In the genomic region with DNA sequence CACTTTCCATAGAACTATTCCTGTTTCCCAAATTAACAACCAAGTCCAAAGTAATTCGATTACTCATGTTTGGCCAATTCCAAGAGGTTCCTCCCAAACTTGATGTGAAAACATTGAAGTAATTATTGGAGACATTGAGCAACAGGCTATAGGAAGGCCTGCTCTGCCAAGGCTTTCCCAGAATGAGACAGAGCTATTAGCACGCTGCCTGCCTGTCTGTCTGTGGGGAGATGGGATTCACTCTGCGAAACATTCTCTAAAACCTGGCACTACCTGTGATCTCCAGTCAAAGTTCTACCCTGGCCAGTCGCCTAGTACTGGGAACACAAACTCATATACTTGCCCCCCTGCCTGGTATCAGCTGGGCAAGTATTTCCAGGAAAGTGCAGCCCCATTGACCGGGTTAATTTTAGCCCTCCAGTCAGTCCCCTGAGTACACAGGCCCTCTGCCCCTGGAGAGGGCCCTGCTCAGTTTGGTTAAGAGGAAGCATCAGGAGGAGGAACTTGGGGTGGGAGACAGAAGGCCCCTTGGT, we compare ENCODE assay signal across 8 mouse cellular contexts. TPM values are rescaled to one million over a fixed set of nuclear protein-coding genes. Genes with fewer than 3 reads are reported as not detected.
A peak's percentile ranks its signal among the peaks of the same experiment; 100 is the strongest.
DNase-seq lines count a peak whose midpoint lies in the region; ATAC-seq and TF ChIP-seq lines count a peak whose summit lies in the region.

No protein-coding gene starts in this region.

- TF ChIP-seq CTCF in layer of hippocampus, adult 2 months (conservative IDR thresholded peaks at IDR 0.05), result no peak
- TF ChIP-seq CTCF in cortical plate, adult 2 months (IDR thresholded peaks at IDR 0.05; ENCODE audit: extremely low read depth, insufficient read depth, low read length), result no peak

- H3K27me3 ChIP-seq in heart, embryonic 14.5 days (ENCODE audit: control insufficient read depth, insufficient read depth, low read length), result no peaks in the 10 kb centered on the region
- H3K27me3 ChIP-seq in myocyte (ENCODE audit: control insufficient read depth, insufficient read depth, insufficient read length), result no peaks in the 10 kb centered on the region

- peak overlapping the region; percentile 70 for H3K4me3 ChIP-seq in layer of hippocampus, adult 2 months
- H3K4me3 ChIP-seq in cortical plate, adult 2 months (ENCODE audit: insufficient read depth, low read length), result peak overlapping the region; percentile 53; the same call in 1 of the 2 replicates
- H3K4me3 ChIP-seq in heart, embryonic 14.5 days (ENCODE audit: control insufficient read depth in 1 of 2, insufficient read depth in 1 of 2, low read depth in 1 of 2, low read length in 2 of 2), result peak overlapping the region; percentile 82 to 88
- peak overlapping the region; percentile 78 for H3K4me3 ChIP-seq in myocyte

- peak overlapping the region; percentile 85 for H3ac ChIP-seq in myocyte (ENCODE audit: control insufficient read depth, insufficient read length)

- peak overlapping the region; percentile 91 for H3K27ac ChIP-seq in layer of hippocampus, adult 2 months
- 0 out of 2 replicates have a peak overlapping the region, but pooled peaks have one; percentile 48 for H3K27ac ChIP-seq in cortical plate, adult 2 months (ENCODE audit: insufficient read depth, low read length)
- H3K27ac ChIP-seq in heart, embryonic 14.5 days (replicated peaks in 1 of 2; ENCODE audit: control insufficient read depth in 1 of 2, insufficient read depth in 1 of 2, low read depth in 2 of 2, low read length in 2 of 2), result peak overlapping the region; percentile 97

- TF ChIP-seq POLR2A in cortical plate, adult 2 months (IDR thresholded peaks at IDR 0.05; ENCODE audit: extremely low read depth, insufficient read depth, low read length), result no peak
- no peak for TF ChIP-seq POLR2A in myocyte (IDR thresholded peaks at IDR 0.05; ENCODE audit: insufficient read length, low read depth)

- no peaks in the 10 kb centered on the region for H3K36me3 ChIP-seq in heart, embryonic 14.5 days (ENCODE audit: control insufficient read depth, insufficient read depth, low read length)
- no peaks in the 10 kb centered on the region for H3K36me3 ChIP-seq in myocyte (ENCODE audit: control insufficient read depth, insufficient read depth)

- no peak for DNase-seq in layer of hippocampus, adult 2 months (ENCODE audit: low spot score in 2 of 2)
- no peak for DNase-seq in layer of hippocampus, postnatal 10 days (ENCODE audit: low spot score in 2 of 2)
- peak; percentile 73 for DNase-seq in kidney, postnatal 14 days
- DNase-seq in urinary bladder, adult 2 months (ENCODE audit: low spot score), result no peak

- no peaks in the 10 kb centered on the region; the same call in none of the 2 replicates for H3K4me1 ChIP-seq in cortical plate, adult 2 months (ENCODE audit: control insufficient read depth, insufficient read depth, low read length)
- peaks cover 31 to 52% of the 10 kb centered on the region in 2 experiments for H3K4me1 ChIP-seq in heart, embryonic 14.5 days (ENCODE audit: control insufficient read depth in 2 of 2, insufficient read depth in 2 of 2, low read length in 2 of 2)

- H3K9ac ChIP-seq in heart, embryonic 14.5 days (ENCODE audit: low read length), result peak overlapping the region; percentile 99

- peaks cover 61% of the 10 kb centered on the region for H3K79me2 ChIP-seq in myocyte (ENCODE audit: control insufficient read depth, insufficient read depth)

- WGBS in heart, embryonic 14.5 days, result 1% methylated on average over 5 of the region's 5 CpGs

- H3K9me3 ChIP-seq in heart, embryonic 14.5 days (ENCODE audit: control insufficient read depth, low read length), result no peaks in the 10 kb centered on the region

- peak overlapping the region; percentile 75 for H3K4me2 ChIP-seq in heart, embryonic 14.5 days (ENCODE audit: low read length)
- peak overlapping the region; percentile 94 for H3K4me2 ChIP-seq in myocyte (ENCODE audit: low read depth)

- ATAC-seq in heart, embryonic 14.5 days (ENCODE audit: insufficient number of reproducible peaks, insufficient read depth, low FRiP score, low read depth), result no peak
- ATAC-seq in erythroid progenitor cell, adult 5-6 weeks (replicated peaks; ENCODE audit: low FRiP score, poor library complexity, severe bottlenecking), result no peak

TF ChIP-seq in myocyte, 11 proteins besides CTCF, POLR2A, EP300 and RAD21:
- TF ChIP-seq CEBPB (IDR thresholded peaks at IDR 0.05; ENCODE audit: insufficient read depth, poor library complexity, severe bottlenecking) (peak; percentile 52; the same call in 1 of the 2 replicates), E2F4 (IDR thresholded peaks at IDR 0.05; ENCODE audit: insufficient read depth) (no peak), SRF (IDR thresholded peaks at IDR 0.05; ENCODE audit: control insufficient read depth, insufficient read length, low read depth) (no peak)
TF ChIP-seq in myocyte: peak in this region for 1.

RNA-seq across cellular contexts. Expression of gene B4galt1, which starts 1.5 kb away (rescaled TPM):
- 10 to 100 TPM in 1 of 2 experiments, 1 to 10 TPM in 1; 8.5 to 10.8 TPM for total RNA-seq in layer of hippocampus, adult 2 months (2021)
- 1 to 10 TPM; 6.5 to 7.0 TPM for total RNA-seq in layer of hippocampus, postnatal 10 days (2021)
- 4.2 and 4.3 TPM in 2 replicates for polyA plus RNA-seq in cortical plate, adult 2 months (2012; rRNA removed)
- 58.5 and 60.6 TPM in 2 replicates for polyA plus RNA-seq in heart, embryonic 14.5 days (2014; fragmentation: Nextera tagmentation; extraction: Ambion mirVana)
- 37.7 TPM for polyA plus RNA-seq in myocyte (2012; fragmentation: generic; extraction: Trizol)
- total RNA-seq in erythroid progenitor cell, adult 5-6 weeks (2015; ENCODE audit: low replicate concordance), result 49.4 and 49.9 TPM in 2 replicates
- total RNA-seq in erythroid progenitor cell, adult 5-6 weeks (2017; ENCODE audit: low replicate concordance), result 43.9 and 46.2 TPM in 2 replicates
- 55.9 and 66.7 TPM in 2 replicates for polyA plus RNA-seq in urinary bladder, adult 2 months (2012; rRNA removed)
